Mouse (Mus musculus) ovary, adult 2 months (tissue): Measurements from ENCODE around the gene Coro6. TPM values are rescaled to one million over a fixed set of nuclear protein-coding genes. Genes with fewer than 3 reads are reported as not detected.

Experiments
- polyA plus RNA-seq: library from polyadenylated mRNA; depleted of rRNA; stranded (reverse); fragments of >200 nt; gene quantifications from 2 replicates; pipeline ENCODE4 v1.2.3, GENCODE M21; 2012; rRNA removed

Gene Coro6
- 11.3 and 11.7 TPM in 2 replicates for polyA plus RNA-seq

DNA sequence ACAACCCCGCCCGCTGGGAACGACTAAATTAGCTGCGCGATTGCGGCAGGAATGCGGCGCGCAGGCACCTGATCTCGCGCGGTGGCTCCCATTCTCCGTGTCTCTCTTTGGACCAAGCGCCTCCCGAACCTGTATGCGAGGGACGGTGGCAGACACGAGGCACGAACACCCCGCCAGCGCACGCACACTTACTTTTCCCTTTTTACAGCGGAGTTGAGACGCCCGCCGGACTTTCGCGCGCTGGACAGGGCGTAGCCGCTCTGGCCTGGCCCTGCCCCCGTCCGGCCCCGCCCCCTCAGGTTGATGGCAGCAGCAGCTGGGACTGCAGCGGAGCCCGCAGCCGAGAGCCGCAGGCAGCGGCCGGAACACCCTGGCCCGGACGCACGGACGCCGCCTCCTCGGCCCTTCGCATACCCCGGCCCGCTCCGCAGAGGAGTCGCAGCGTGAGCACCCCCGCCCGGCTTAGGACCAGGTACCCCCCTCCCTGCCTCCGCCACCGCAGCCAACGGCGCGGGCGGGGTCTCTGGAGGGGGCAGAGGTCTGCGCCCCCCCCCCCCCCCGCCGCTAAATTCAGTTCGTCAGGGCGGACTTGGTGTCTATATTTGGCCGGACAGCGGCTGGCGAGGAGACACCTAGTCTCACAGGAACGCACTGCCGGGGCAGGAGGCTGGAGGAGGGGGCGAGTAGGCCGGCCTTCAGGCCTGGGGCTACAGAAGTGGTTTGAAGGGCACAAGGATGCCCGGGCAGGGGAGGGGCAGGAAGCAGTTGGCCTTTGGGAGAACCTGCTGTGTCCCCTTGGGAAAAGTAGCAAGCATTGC is at the start of gene Coro6:
TSS of gene Coro6 (plus strand) at position 129 of the 818 bp plus-strand sequence.

DNA sequence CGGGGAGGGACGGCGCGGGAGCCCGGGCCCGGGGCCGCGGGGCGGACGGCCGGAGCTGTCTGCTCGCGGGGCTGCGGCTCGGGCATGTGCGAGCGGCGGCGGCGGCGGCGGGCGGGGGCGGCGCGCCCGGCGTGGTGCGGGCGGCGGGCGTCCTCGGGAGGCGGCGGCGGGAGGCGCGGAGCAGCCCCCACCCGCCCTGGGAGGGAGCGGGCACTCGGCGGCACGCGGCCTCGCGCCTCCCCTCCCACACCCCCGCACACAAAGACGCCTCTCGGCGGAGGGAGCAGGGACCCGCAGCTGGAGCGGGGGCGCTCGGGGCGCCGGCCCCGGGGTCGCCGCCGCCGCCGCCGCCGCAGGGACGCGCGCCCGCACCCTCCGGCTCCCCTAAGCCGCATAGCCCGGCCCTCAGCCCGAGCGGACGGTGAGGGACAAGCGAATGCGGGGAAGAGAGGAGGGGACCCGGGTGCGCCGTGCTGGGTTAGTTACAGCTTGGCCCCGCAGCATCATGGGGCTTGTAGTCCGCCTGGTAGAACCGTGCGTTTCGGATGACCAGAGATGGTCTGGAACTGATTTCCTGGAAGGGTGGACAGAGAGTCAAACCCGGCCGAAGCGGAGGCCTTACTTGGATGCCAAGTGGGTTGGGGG is 27.5 kb downstream of the Coro6 start, which contains the start of gene Ankrd13b:
TSS of gene Ankrd13b (minus strand) at position 88 of the 645 bp plus-strand sequence.

DNA sequence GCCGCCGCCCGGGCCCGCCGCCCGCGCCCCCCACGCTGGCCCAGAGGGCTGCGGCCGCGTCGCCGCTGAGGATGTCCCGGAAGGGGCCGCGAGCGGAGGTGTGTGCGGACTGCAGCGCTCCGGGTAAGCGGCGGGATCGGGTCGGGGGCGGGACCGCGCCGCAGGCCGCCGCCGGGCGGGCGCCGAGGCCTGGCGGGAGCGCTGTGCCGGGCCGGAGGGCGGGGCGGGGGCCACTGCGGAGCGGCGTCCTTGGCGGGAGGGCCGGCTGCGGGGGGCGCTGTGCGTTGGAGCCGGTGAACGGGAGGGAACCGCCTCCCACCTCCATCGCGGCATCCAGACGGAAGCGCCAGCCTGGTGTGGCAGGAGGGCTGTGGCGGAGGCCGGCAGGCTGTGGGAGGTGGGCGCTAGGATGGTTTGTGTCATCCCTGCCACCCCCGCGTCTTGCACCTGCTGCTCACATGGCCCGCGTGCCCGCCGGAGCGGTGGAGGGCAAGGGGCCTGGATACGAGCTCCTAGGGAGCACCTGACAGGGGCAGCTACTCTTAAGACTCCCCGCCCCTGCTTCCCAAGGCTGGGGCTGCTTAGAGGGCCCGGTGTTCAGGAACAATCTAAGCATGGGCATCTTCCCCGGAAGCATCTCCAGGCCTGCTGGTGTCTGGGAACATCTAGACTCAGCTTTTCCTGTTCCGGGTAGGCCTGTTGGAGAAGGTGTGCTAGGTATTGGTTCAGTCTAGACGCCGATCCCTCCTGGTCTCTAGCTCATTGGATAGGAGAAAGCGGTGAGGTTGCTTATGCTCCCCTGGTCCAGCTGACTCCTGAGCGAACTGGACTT is 31.5 kb downstream of the Coro6 start, which contains the start of gene Git1:
TSS of gene Git1 (plus strand) at position 51 of the 832 bp plus-strand sequence.

DNA sequence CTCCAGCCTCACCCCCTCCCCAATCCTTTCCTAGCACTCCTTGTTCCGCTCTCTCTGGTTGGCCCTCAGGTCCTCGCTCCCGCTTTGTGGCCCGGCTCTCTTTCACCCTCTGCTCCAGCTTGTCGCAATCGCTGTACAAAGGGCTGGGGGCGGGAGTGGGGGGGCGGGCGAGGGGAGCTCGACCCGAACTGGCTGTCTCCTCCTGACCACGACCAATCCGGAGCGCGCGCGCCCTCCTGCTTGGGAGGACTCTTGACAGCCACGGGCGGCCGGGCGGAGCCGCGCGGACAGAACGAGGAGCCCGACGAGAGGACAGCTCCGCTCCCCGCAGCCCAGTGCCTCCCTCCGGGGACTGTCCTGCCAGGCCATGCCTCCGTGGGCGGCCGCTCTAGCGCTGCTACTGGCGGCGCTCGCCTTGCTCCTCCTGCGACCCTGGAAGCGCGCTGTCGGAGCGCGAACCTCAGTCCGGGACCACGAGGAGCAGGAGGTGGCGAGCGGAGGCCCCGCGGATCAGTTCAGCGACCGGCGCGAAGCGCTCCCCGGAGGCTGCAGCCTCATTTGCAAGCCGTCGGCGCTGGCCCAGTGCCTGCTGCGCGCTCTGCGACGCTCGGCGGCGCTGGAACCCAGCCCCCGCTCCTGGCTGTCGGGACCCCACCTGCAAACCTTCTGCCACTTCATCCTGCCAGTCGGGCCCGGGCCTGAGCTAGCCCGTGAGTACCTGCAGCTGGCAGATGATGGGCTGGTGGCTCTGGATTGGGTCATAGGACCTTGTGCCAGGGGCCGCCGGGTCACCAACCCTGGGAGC is 52.8 kb downstream of the Coro6 start, which contains the start of gene Abhd15:
TSS of gene Abhd15 (plus strand) at position 290 of the 805 bp plus-strand sequence.

DNA sequence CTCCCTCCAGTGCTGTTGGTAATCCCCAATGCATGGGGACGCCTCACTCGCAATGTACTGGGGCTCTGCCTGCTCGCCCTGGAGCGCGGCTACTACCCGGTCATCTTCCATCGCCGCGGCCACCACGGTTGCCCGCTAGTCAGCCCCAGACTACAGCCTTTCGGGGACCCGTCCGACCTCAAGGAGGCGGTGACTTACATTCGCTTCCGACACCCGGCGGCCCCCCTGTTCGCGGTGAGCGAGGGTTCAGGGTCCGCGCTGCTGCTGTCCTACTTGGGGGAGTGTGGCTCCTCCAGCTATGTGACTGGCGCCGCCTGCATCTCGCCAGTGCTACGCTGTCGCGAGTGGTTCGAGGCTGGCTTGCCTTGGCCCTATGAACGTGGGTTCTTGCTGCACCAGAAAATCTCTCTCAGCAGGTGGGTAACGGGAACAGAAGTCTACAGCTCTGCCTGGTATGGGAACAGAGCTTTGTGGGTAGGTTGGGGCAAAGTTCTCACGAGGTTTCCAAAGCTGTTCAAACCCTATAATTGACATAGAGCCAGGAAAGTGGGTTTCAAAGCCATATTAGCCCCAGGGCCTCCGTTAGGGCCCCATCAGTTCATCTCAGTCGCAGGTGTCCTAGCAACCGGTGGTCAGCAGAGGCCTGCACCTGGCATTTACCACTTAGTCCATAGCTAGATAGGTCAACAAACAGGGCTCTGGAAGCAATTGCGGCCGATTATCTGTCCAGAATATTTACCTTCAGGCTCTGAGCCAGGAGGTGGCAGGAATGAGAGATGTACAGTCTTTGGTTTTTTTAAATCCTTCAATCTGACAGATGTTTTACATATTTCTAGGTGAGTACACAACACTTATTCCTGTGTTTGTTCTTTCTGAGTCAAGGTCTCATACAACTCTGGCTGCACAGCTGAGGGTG is 53.7 kb downstream of the Coro6 start, which contains the start of gene Trp53i13:
TSS of gene Trp53i13 (minus strand) at position 344 of the 916 bp plus-strand sequence.

DNA sequence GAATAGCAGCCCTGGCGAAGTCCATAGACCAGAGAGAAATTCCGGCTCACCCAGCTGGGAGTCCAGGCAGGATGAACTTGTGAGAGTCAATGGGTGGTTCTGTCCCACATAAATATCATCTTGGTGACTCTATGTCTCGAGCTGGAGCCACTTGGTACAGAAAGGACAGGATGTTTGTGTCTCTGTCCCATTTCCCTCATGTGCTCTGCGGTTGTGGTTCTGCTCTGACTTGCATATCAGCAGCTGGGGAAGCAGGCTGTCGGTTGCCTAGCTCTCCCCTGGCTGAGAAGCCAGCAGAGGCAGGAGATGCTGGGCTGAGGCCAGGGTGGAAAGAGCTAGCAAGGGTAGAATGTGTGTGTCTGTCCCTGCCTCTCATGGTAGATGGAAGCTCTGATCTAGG is 56.8 kb downstream of the Coro6 start, which contains the start of gene Gm10392:
TSS of gene Gm10392 (minus strand) at position 156 of the 400 bp plus-strand sequence.

Other genes starting within 250 kb of the Coro6 start
- gene Ssh2, start 246.1 kb upstream of the Coro6 start, polyA plus RNA-seq: 6.4 and 6.8 TPM in 2 replicates
- 65.5 and 67.8 TPM in 2 replicates for gene Ankrd13b, start 27.3 kb downstream of the Coro6 start, polyA plus RNA-seq
- gene Git1, start 31.2 kb downstream of the Coro6 start, polyA plus RNA-seq: 97.9 and 102 TPM in 2 replicates
- 9.2 and 9.3 TPM in 2 replicates for gene Abhd15, start 52.7 kb downstream of the Coro6 start, polyA plus RNA-seq
- gene Trp53i13, start 53.6 kb downstream of the Coro6 start, polyA plus RNA-seq: 44.6 and 46.7 TPM in 2 replicates
- gene Gm10392, start 56.8 kb downstream of the Coro6 start, polyA plus RNA-seq: not detected in 2 replicates
- gene Taok1, start 145.4 kb downstream of the Coro6 start, polyA plus RNA-seq: 3.0 TPM in 2 replicates
- 17.6 and 27.2 TPM in 2 replicates for gene Nufip2, start 223.7 kb downstream of the Coro6 start, polyA plus RNA-seq